Mouse (Mus musculus) erythroblast, embryonic 14.5 days (primary cell): ENCODE results near the gene Wdr92.

Source experiments
- GATA1 ChIP-seq: IDR thresholded peaks from 2 replicates; pipeline ENCODE4 v1.6.1; 2012; ENCODE audit warnings: low read length, inconsistent platforms, mixed read lengths
- TAL1 ChIP-seq: IDR thresholded peaks from 3 replicates; pipeline ENCODE4 v1.6.1; 2012; ENCODE audit warnings: low read length, inconsistent platforms, mixed read lengths

- TF ChIP-seq GATA1 (no peak), TAL1 (no peak)
Observed at GRCm38 (mm10) chr11:17176638-17177037, 5.3 kb upstream of the Wdr92 start.
